Mouse (Mus musculus) limb, embryonic 14.5 days (tissue): Measurements from ENCODE around the gene Atp7b. TPM values are rescaled to one million over a fixed set of nuclear protein-coding genes. Genes with fewer than 3 reads are reported as not detected.

Experiments
- ATAC-seq: fragments of 200-750 bp; cut with Nextera tagmentation; 2 replicates; pipeline ENCODE4 v1.8.0; 2017; ENCODE audit warnings: low read depth, moderate number of reproducible peaks, moderate TSS enrichment; ENCODE audit not compliant: low FRiP score
- DNase-seq: peaks from one replicate; pipeline ENCODE4 v3.0.0-alpha.2; 2015; ENCODE audit warnings: low spot score
- H3K27ac ChIP-seq: fragments of 300-500 bp; sonication (generic); replicated peaks from 2 replicates; pipeline ENCODE4 v1.5.1; 2014; ENCODE audit warnings: low read depth, mild to moderate bottlenecking, low read length, moderate library complexity, mixed read lengths
- H3K27me3 ChIP-seq: fragments of 300-500 bp; sonication (generic); 2 replicates; pipeline ENCODE4 v1.6.1; 2014; ENCODE audit warnings: low read length, mixed read lengths; ENCODE audit not compliant: control insufficient read depth, insufficient read depth
- H3K36me3 ChIP-seq: fragments of 300-500 bp; sonication (generic); 2 replicates; pipeline ENCODE4 v1.6.1; 2014; ENCODE audit warnings: mild to moderate bottlenecking, low read length, moderate library complexity, mixed read lengths; ENCODE audit not compliant: control insufficient read depth, insufficient read depth
- H3K4me1 ChIP-seq: fragments of 300-500 bp; sonication (generic); 2 replicates; pipeline ENCODE4 v1.6.1; 2014; ENCODE audit warnings: antibody characterized with exemption, low read length, mixed read lengths; ENCODE audit not compliant: control insufficient read depth, insufficient read depth
- H3K4me2 ChIP-seq: fragments of 300-500 bp; sonication (generic); replicated peaks from 2 replicates; pipeline ENCODE4 v1.6.1; 2014; ENCODE audit warnings: low read depth, mild to moderate bottlenecking, low read length, moderate library complexity; ENCODE audit not compliant: severe bottlenecking
- H3K4me3 ChIP-seq: fragments of 300-500 bp; sonication (generic); replicated peaks from 2 replicates; pipeline ENCODE4 v1.5.1; 2014; ENCODE audit warnings: low read length
- H3K9ac ChIP-seq: fragments of 300-500 bp; sonication (generic); 2 replicates; pipeline ENCODE4 v1.6.1; 2014; ENCODE audit warnings: mild to moderate bottlenecking, low read depth, low read length, moderate library complexity; ENCODE audit not compliant: severe bottlenecking
- H3K9me3 ChIP-seq: fragments of 300-500 bp; sonication (generic); 2 replicates; pipeline ENCODE4 v1.6.1; 2016; ENCODE audit warnings: low read length; ENCODE audit not compliant: control insufficient read depth
- POLR2A ChIP-seq: fragments of 200-500 bp; IDR thresholded peaks from 2 replicates; pipeline ENCODE4 v1.8.0; 2012; ENCODE audit warnings: inconsistent platforms, mild to moderate bottlenecking, moderate library complexity, borderline replicate concordance; ENCODE audit not compliant: insufficient read depth, insufficient read length; ENCODE audit errors: extremely low read depth
- WGBS: fragments of 180-500 bp; shearing (Covaris S2); extraction: QIAGEN DNeasy Blood & Tissue Kit; methylation state at CpG from one replicate; pipeline ENCODE4 v1.1.7; 2014; 5-methylcytosine and 5-hydroxymethylcytosine counted together
- polyA plus RNA-seq, 2 experiments: library from polyadenylated mRNA; depleted of rRNA in 1 of 2; stranded (reverse) in 1 of 2; unstranded in 1 of 2; fragments of >200 nt; fragmentation: Nextera tagmentation in 1 of 2; extraction: Ambion mirVana in 1 of 2; gene quantifications; 2 replicates each; pipeline versions ENCODE4 v1.2.1 to v1.2.3; 2012 to 2014

Gene Atp7b
- polyA plus RNA-seq, 2 experiments: 0.29 to 0.63 TPM

DNA sequence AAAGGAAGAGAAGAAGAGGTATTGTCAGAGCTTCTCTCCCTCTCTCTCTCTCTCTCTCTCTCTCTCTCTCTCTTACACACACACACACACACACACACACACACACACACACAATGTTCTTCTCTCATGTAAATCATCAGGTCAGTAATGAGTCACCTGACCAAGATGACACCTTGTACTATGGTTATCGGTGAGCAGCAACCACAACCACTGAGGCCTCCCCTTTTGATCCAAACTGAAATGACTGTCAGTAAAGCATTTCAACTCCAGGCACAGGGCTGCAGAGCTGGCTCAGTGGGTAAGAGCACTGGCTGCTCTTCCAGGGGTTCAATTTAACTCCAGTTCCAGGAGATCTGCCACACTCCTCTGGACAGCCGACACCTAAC, 4.6 kb downstream of the Atp7b start:
- no peak overlapping the region for H3K4me2 ChIP-seq
- peaks cover 19% of the 10 kb centered on the region for H3K27me3 ChIP-seq
- ATAC-seq: no peak
- no peak overlapping the region for H3K4me3 ChIP-seq
- no peak overlapping the region for H3K9ac ChIP-seq
- no peaks in the 10 kb centered on the region for H3K9me3 ChIP-seq
- peaks cover 2% of the 10 kb centered on the region; the same call in 1 of the 2 replicates for H3K4me1 ChIP-seq
- no peak overlapping the region for H3K27ac ChIP-seq
- no peaks in the 10 kb centered on the region for H3K36me3 ChIP-seq
- 85% methylated on average over 2 of the region's 2 CpGs for WGBS
- no peak for TF ChIP-seq POLR2A
- DNase-seq: no peak

DNA sequence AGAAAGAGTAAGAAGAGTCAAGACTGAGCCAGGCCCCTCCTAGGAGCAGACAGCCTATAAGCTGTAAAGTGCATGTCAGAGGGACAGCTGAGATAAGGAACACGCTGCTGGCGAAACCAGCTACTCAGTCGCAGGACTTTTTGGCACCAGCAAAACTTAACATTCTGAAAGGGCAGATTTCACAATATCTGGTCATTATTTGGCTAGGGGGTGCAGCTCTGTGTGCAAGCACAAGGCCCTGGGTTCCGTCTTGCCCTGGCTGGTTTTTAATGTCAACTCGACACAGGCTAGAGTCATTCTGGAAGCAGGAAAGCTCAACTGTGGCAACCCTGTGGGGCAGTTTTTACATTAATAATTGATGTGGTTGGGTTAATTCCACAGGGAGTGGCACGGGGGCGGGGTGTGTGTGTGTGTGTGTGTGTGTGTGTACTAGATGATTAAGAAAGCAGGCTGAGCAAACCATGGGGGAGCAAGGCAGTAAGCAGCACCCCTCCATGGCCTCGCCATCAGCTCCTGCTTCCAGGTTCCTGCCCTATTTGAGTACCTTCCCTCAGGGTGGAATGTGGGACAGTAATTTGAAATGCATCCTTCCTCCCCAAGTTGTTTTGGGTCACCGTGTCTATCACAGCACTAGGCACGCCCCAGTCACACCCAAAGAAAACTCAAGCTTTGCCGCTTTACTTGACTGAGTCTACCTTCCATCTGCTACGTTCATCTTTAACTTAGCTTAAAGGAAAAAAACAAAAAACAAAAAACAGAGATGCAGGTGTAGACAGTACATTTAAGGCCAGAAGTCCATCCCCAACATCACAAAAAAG, 5.2 kb downstream of the Atp7b start:
- ATAC-seq (no peak), DNase-seq (no peak)
- H3K27ac ChIP-seq: no peak overlapping the region
- no peaks in the 10 kb centered on the region for H3K36me3 ChIP-seq
- 73% methylated on average over 12 of the region's 12 CpGs for WGBS
- H3K4me3 ChIP-seq: no peak overlapping the region
- H3K4me2 ChIP-seq: no peak overlapping the region
- H3K9ac ChIP-seq: no peak overlapping the region
- H3K9me3 ChIP-seq: no peaks in the 10 kb centered on the region
- H3K27me3 ChIP-seq: peaks cover 15% of the 10 kb centered on the region
- H3K4me1 ChIP-seq: peaks cover 2% of the 10 kb centered on the region; the same call in 1 of the 2 replicates
- no peak for TF ChIP-seq POLR2A

DNA sequence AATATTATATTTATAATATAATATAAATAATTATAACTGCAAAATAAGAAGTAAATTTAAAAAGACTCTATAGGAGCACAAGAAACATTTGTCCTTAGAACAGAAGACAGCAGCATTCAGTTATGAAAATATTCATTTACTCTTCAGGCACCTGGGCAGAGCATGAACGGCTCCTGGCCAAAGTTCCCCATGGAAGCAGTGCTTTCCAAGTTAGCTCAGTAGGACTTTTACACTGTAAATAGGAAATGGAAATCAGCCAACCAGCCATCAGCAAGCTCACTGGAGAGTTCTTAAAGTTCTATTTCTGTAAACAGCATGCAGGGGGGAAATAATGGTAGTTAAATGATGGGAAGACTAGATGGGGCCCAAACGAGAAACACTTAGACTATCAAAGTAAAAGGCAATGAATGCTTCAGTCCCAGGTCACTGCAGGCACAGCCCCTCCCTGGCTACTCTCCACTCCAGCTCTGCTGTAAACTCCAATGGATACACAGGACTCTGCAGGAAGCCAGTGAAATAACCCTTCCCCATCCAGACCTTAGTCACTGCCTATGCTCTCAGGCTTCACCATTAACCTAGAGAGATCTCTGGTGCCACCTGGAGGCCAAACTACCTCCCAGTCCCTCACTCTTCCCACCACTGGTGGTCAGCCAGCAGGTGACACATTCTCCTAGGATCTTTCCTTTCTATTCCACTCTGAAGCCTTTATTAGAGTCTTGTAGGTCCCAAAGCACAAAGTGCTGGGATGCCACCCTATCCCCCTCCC, 12.2 kb downstream of the Atp7b start:
- 56% methylated on average over 2 of the region's 2 CpGs for WGBS
- DNase-seq (peak; percentile 48), ATAC-seq (no peak)
- no peak for TF ChIP-seq POLR2A
- no peak overlapping the region for H3K4me3 ChIP-seq
- H3K4me2 ChIP-seq: no peak overlapping the region
- no peaks in the 10 kb centered on the region for H3K9me3 ChIP-seq
- H3K27ac ChIP-seq: no peak overlapping the region
- H3K9ac ChIP-seq: no peak overlapping the region
- H3K27me3 ChIP-seq: no peaks in the 10 kb centered on the region
- H3K4me1 ChIP-seq: no peaks in the 10 kb centered on the region
- no peaks in the 10 kb centered on the region for H3K36me3 ChIP-seq

DNA sequence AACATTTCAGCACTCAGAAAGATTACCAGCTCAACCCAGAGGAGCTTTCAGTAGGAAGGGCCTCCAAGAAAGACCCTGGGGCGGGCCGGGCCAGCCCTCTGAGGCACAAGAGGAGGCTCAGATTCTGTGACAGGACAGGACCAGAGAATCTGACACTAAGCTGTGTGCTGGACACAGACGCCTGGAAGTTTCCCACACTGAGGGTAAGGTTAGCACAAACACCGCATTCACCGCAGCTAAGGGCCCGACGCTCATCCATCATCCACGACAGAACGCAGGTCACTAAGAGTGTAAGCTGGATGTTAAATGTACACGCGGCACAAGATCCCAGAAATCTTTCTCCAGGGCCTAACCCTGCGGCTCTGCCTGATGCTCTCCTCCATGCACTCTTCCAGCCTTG, 16.4 kb downstream of the Atp7b start:
- Histone ChIP-seq H3K27me3 (no peaks in the 10 kb centered on the region), H3K4me3 (no peak overlapping the region), H3K9me3 (no peaks in the 10 kb centered on the region), H3K27ac (no peak overlapping the region), H3K4me1 (no peaks in the 10 kb centered on the region), H3K36me3 (no peaks in the 10 kb centered on the region), H3K4me2 (no peak overlapping the region), H3K9ac (no peak overlapping the region)
- ATAC-seq (no peak), DNase-seq (no peak)
- no peak for TF ChIP-seq POLR2A
- WGBS: 42% methylated on average over 12 of the region's 12 CpGs

DNA sequence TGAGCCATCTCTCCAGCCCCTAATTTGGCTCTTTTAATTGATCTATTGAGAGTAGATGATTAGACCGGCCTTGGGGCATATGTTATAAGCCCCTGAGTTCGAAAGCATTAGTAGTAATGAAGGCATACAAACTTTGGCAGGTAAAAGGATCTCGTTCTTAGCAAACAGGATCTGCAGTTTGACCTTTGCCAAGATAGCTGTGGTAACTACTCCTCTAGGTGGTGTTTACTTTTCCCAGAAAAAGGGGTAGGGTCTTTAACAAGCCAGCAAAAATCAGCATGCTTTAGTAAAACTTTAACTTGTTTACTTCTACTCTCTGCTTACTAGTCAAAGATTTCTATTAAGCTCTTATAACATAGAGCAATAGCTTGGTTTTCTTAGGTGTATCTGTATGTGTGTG, 17.6 kb downstream of the Atp7b start:
- WGBS: 81% methylated on average over 3 of the region's 3 CpGs
- H3K27me3 ChIP-seq: no peaks in the 10 kb centered on the region
- ATAC-seq (no peak), DNase-seq (no peak)
- H3K9ac ChIP-seq: no peak overlapping the region
- TF ChIP-seq POLR2A: no peak
- no peak overlapping the region for H3K4me2 ChIP-seq
- no peak overlapping the region for H3K27ac ChIP-seq
- no peaks in the 10 kb centered on the region for H3K36me3 ChIP-seq
- no peaks in the 10 kb centered on the region for H3K4me1 ChIP-seq
- H3K4me3 ChIP-seq: no peak overlapping the region
- H3K9me3 ChIP-seq: no peaks in the 10 kb centered on the region
